Mouse (Mus musculus): Measurements from ENCODE around the gene Dnajb1.

DNA sequence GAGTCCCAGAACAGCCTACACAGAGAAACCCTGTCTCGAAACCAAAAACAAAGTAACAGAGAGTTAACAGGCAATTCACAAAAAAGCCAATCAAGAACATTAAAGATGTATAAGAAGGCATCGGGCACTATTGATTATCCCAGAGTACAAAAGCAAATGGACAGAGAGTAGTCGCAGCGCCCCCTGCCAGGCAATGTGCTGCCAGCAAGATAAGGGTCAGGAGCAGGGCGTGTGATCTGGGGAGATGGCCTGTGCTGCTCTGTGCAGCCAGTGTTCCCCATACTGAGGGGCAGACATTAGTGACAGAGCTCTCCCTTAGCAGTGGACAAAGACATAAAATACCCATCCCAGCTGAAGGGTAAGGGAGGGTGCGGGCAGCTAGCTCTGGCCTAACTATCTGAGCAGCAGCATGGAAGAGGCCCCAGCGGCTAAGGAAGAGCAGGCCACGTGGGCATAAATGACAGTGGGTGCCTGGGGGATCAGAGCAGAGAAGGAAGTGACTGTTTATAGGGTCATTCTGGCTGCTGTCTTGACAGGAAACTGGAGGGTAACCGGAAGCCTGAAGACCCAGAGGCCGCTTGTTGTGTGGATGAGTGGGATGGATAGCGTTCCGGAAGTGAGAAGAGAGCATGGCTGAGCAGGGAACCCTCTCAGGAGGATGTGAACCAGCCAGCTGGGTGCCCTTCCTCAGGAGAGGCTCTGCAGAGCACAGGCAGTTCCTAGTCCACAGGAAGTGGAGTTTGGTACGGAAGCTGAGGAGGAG is 48.7 kb downstream of the Dnajb1 start:
- TF ChIP-seq CTCF (IDR thresholded peaks at IDR 0.05; ENCODE audit: insufficient read depth, low read depth, low read length) (no peak), POLR2A (IDR thresholded peaks at IDR 0.05; ENCODE audit: insufficient read depth, low read depth, low read length) (no peak)
